Mouse (Mus musculus): ENCODE measurements around the gene 4930556J24Rik. TPM values are rescaled to one million over a fixed set of nuclear protein-coding genes. Genes with fewer than 3 reads are reported as not detected.

4930556J24Rik gene
- polyA plus RNA-seq, 1 experiment from 2014 or later: 0.17 TPM

Other genes with a start within 250 kb of the 4930556J24Rik start
- gene Osbp2, start 112.9 kb downstream of the 4930556J24Rik start, polyA plus RNA-seq (2015; fragmentation: Nextera tagmentation; extraction: Ambion mirVana): 0.09 TPM in 2 replicates
- not detected in 2 replicates for gene 4921536K21Rik, start 81.7 kb downstream of the 4930556J24Rik start, polyA plus RNA-seq (2015; fragmentation: Nextera tagmentation; extraction: Ambion mirVana)
- 0.13 and 0.38 TPM in 2 replicates for gene Dusp18, start 81.5 kb downstream of the 4930556J24Rik start, polyA plus RNA-seq (2015; fragmentation: Nextera tagmentation; extraction: Ambion mirVana)
- 0.43 and 0.44 TPM in 2 replicates for gene Slc35e4, start 62.1 kb downstream of the 4930556J24Rik start, polyA plus RNA-seq (2015; fragmentation: Nextera tagmentation; extraction: Ambion mirVana)
- gene Tcn2, start 44.6 kb downstream of the 4930556J24Rik start, polyA plus RNA-seq (2015; fragmentation: Nextera tagmentation; extraction: Ambion mirVana): 28.6 and 32.0 TPM in 2 replicates
- 36.5 and 37.2 TPM in 2 replicates for gene Pes1, start 12.8 kb downstream of the 4930556J24Rik start, polyA plus RNA-seq (2015; fragmentation: Nextera tagmentation; extraction: Ambion mirVana)
- 1.6 and 2.1 TPM in 2 replicates for gene Gal3st1, start 6.9 kb upstream of the 4930556J24Rik start, polyA plus RNA-seq (2015; fragmentation: Nextera tagmentation; extraction: Ambion mirVana)
- gene Sec14l4, start 54.7 kb upstream of the 4930556J24Rik start, polyA plus RNA-seq (2015; fragmentation: Nextera tagmentation; extraction: Ambion mirVana): 3.6 and 5.1 TPM in 2 replicates
- not detected in 2 replicates for gene Sec14l3, start 88.1 kb upstream of the 4930556J24Rik start, polyA plus RNA-seq (2015; fragmentation: Nextera tagmentation; extraction: Ambion mirVana)
- 20.4 and 23.2 TPM in 2 replicates for gene Mtfp1, start 118.7 kb upstream of the 4930556J24Rik start, polyA plus RNA-seq (2015; fragmentation: Nextera tagmentation; extraction: Ambion mirVana)
- 9.1 and 11.0 TPM in 2 replicates for gene Sec14l2, start 146.6 kb upstream of the 4930556J24Rik start, polyA plus RNA-seq (2015; fragmentation: Nextera tagmentation; extraction: Ambion mirVana)
- 5.0 and 5.9 TPM in 2 replicates for gene Rnf215, start 158.4 kb upstream of the 4930556J24Rik start, polyA plus RNA-seq (2015; fragmentation: Nextera tagmentation; extraction: Ambion mirVana)
- 0.47 and 0.76 TPM in 2 replicates for gene Ccdc157, start 183.5 kb upstream of the 4930556J24Rik start, polyA plus RNA-seq (2015; fragmentation: Nextera tagmentation; extraction: Ambion mirVana)
- 19.3 and 19.4 TPM in 2 replicates for gene Sf3a1, start 183.6 kb upstream of the 4930556J24Rik start, polyA plus RNA-seq (2015; fragmentation: Nextera tagmentation; extraction: Ambion mirVana)
- 7.0 TPM in 2 replicates for gene Tbc1d10a, start 210.0 kb upstream of the 4930556J24Rik start, polyA plus RNA-seq (2015; fragmentation: Nextera tagmentation; extraction: Ambion mirVana)
- gene Castor1, start 241.4 kb upstream of the 4930556J24Rik start, polyA plus RNA-seq (2015; fragmentation: Nextera tagmentation; extraction: Ambion mirVana): 1.5 TPM in 2 replicates

All from liver, embryonic 15.5 days (tissue).